ENCODE assay signal across 9 mouse cellular contexts in the genomic region with DNA sequence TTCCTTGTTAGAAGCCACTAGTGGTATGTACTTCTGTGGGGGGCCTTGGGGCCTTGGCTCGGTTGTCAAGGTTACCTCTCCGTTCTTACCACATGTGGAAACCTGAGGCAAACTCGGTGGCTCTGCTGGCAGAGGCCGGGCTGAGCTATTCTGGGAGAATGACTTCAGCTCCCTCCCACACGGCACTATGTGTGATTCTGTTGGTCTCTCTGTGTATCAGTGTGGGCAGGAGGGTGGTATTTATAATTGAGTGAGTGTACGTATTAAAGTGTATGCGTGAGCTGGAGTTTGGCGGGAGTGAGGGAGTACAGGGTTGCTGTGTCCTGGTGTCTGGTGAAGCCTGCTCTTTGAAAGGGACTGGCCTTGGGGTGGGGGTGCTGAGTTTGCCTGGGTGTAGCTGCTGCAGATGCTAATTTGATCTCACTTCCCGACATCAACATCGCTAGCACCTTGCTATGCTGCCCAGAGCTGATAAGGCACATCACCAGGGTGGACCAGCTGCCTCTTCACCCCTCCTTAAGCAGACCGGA. TPM values are rescaled to one million over a fixed set of nuclear protein-coding genes. Genes with fewer than 3 reads are reported as not detected.
DNase-seq lines count a peak whose midpoint lies in the region; ATAC-seq and TF ChIP-seq lines count a peak whose summit lies in the region.
"Had no signal": no experiment of that assay in that cellular context is flagged by ENCODE, and none has a peak within 500 bp of the region (broad histone marks: within the 10 kb centered on the region; RNA-seq: fewer than 3 reads in every experiment).

No protein-coding gene starts in this region.

- peaks cover 22% of the 10 kb centered on the region; the same call in 1 of the 2 replicates for H3K4me1 ChIP-seq in kidney, adult 2 months (ENCODE audit: control insufficient read depth, insufficient read depth, low read length)
- peaks cover 30% of the 10 kb centered on the region for H3K4me1 ChIP-seq in kidney, embryonic 14.5 days (ENCODE audit: control insufficient read depth, insufficient read depth, low read length)
- H3K4me1 ChIP-seq in G1E (ENCODE audit: insufficient read depth, low read depth, low read length): peaks cover 69% of the 10 kb centered on the region
- peaks cover 12% of the 10 kb centered on the region for H3K4me1 ChIP-seq in cortical plate, adult 2 months (ENCODE audit: control insufficient read depth, insufficient read depth, low read length)
- peaks cover 54% of the 10 kb centered on the region for H3K4me1 ChIP-seq in heart, embryonic 15.5 days (replicated peaks)
- peaks cover 55% of the 10 kb centered on the region for H3K4me1 ChIP-seq in liver, embryonic 11.5 days (replicated peaks; ENCODE audit: control insufficient read depth, insufficient read depth, low read length)
- H3K4me1 ChIP-seq in stomach, embryonic 16.5 days (ENCODE audit: control insufficient read depth, insufficient read depth, low read length): peaks cover 35% of the 10 kb centered on the region

- WGBS in kidney, adult 2 months: 58% methylated on average over 11 of the region's 11 CpGs
- 52% methylated on average over 11 of the region's 11 CpGs for WGBS in kidney, embryonic 14.5 days
- WGBS in heart, embryonic 15.5 days: 17% methylated on average over 11 of the region's 11 CpGs
- WGBS in liver, embryonic 11.5 days: 39% methylated on average over 11 of the region's 11 CpGs
- WGBS in stomach, embryonic 16.5 days: 50% methylated on average over 11 of the region's 11 CpGs

- no peak overlapping the region for H3K9ac ChIP-seq in kidney, embryonic 14.5 days (ENCODE audit: low read depth, low read length)
- peak overlapping the region; percentile 15; the same call in 1 of the 2 replicates for H3K9ac ChIP-seq in heart, embryonic 15.5 days
- H3K9ac ChIP-seq in liver, embryonic 11.5 days (ENCODE audit: low read depth, low read length): peak overlapping the region; percentile 10; the same call in 1 of the 2 replicates
- 0 out of 2 replicates have a peak overlapping the region, but pooled peaks have one; percentile 28 for H3K9ac ChIP-seq in stomach, embryonic 16.5 days (ENCODE audit: low read length)

- H3K27me3 ChIP-seq in kidney, adult 2 months (replicated peaks; ENCODE audit: control insufficient read depth, insufficient read depth, low read length): no peaks in the 10 kb centered on the region
- H3K27me3 ChIP-seq in kidney, embryonic 14.5 days (ENCODE audit: control insufficient read depth, insufficient read depth, low read length): no peaks in the 10 kb centered on the region
- H3K27me3 ChIP-seq in G1E (ENCODE audit: insufficient read depth, low read length): peaks cover 93% of the 10 kb centered on the region
- no peaks in the 10 kb centered on the region for H3K27me3 ChIP-seq in heart, embryonic 15.5 days
- no peaks in the 10 kb centered on the region for H3K27me3 ChIP-seq in liver, embryonic 11.5 days (replicated peaks; ENCODE audit: control insufficient read depth, insufficient read depth, low read length)
- no peaks in the 10 kb centered on the region for H3K27me3 ChIP-seq in stomach, embryonic 16.5 days (ENCODE audit: control insufficient read depth, insufficient read depth, low read length)

- TF ChIP-seq CTCF in kidney, adult 2 months (conservative IDR thresholded peaks at IDR 0.05; ENCODE audit: insufficient read depth, insufficient read length, low read depth, low read length): no peak
- no peak for TF ChIP-seq CTCF in G1E (IDR thresholded peaks at IDR 0.05; ENCODE audit: low read depth, low read length)
- TF ChIP-seq CTCF in cortical plate, adult 2 months (IDR thresholded peaks at IDR 0.05; ENCODE audit: extremely low read depth, insufficient read depth, low read length): no peak

- H3K9me3 ChIP-seq in kidney, embryonic 14.5 days (ENCODE audit: control insufficient read depth, low read length): no peaks in the 10 kb centered on the region
- H3K9me3 ChIP-seq in G1E (replicated peaks): no peaks in the 10 kb centered on the region
- no peaks in the 10 kb centered on the region for H3K9me3 ChIP-seq in heart, embryonic 15.5 days (replicated peaks)
- H3K9me3 ChIP-seq in liver, embryonic 11.5 days (ENCODE audit: control insufficient read depth, low read length): no peaks in the 10 kb centered on the region
- H3K9me3 ChIP-seq in stomach, embryonic 16.5 days (replicated peaks; ENCODE audit: control insufficient read depth, low read length): no peaks in the 10 kb centered on the region

- ATAC-seq in kidney, embryonic 14.5 days (ENCODE audit: low FRiP score, low TSS enrichment): no peak
- ATAC-seq in G1E (ENCODE audit: extremely low read depth, insufficient number of reproducible peaks, low FRiP score, poor library complexity, severe bottlenecking): peak; percentile 46
- peak; percentile 54 for ATAC-seq in heart, embryonic 15.5 days (replicated peaks; ENCODE audit: insufficient number of reproducible peaks, insufficient read depth, low FRiP score, low read depth)
- ATAC-seq in liver, embryonic 11.5 days (replicated peaks; ENCODE audit: low FRiP score): peak; percentile 56
- no peak for ATAC-seq in stomach, embryonic 16.5 days (ENCODE audit: insufficient read depth, low FRiP score)

- peak overlapping the region; percentile 30; the same call in 1 of the 2 replicates for H3K27ac ChIP-seq in kidney, adult 2 months (ENCODE audit: insufficient read depth, low read depth, low read length)
- H3K27ac ChIP-seq in kidney, embryonic 14.5 days (ENCODE audit: low read depth, low read length): no peak overlapping the region
- peak overlapping the region; percentile 54 for H3K27ac ChIP-seq in cortical plate, adult 2 months (ENCODE audit: insufficient read depth, low read length)
- peak overlapping the region; percentile 91 for H3K27ac ChIP-seq in heart, embryonic 15.5 days
- H3K27ac ChIP-seq in liver, embryonic 11.5 days (ENCODE audit: low read depth, low read length): 0 out of 2 replicates have a peak overlapping the region, but pooled peaks have one; percentile 20
- peak overlapping the region; percentile 34 for H3K27ac ChIP-seq in stomach, embryonic 16.5 days (ENCODE audit: low read length)

- no peak overlapping the region for H3K4me3 ChIP-seq in kidney, adult 2 months (ENCODE audit: insufficient read depth, low read depth, low read length)
- H3K4me3 ChIP-seq in kidney, embryonic 14.5 days (ENCODE audit: low read length): no peak overlapping the region
- H3K4me3 ChIP-seq in G1E (ENCODE audit: low read depth, low read length): no peak overlapping the region; the same call in 1 of the 2 replicates
- no peak overlapping the region for H3K4me3 ChIP-seq in cortical plate, adult 2 months (ENCODE audit: insufficient read depth, low read length)
- H3K4me3 ChIP-seq in heart, embryonic 15.5 days: no peak overlapping the region
- no peak overlapping the region for H3K4me3 ChIP-seq in liver, embryonic 11.5 days (ENCODE audit: low read depth, low read length)
- no peak overlapping the region for H3K4me3 ChIP-seq in stomach, embryonic 16.5 days (replicated peaks; ENCODE audit: low read length)

- DNase-seq in kidney, adult 2 months: no peak
- DNase-seq in G1E (ENCODE audit: low spot score): no peak
- DNase-seq in liver, embryonic 11.5 days (ENCODE audit: low spot score): no peak
- DNase-seq in urinary bladder, adult 18-20 months (ENCODE audit: low spot score in 2 of 2): no peak

- TF ChIP-seq POLR2A in kidney, adult 2 months (IDR thresholded peaks at IDR 0.05; ENCODE audit: low read depth, low read length): no peak
- no peak for TF ChIP-seq POLR2A in cortical plate, adult 2 months (IDR thresholded peaks at IDR 0.05; ENCODE audit: extremely low read depth, insufficient read depth, low read length)

- no peak overlapping the region for H3K4me2 ChIP-seq in kidney, embryonic 14.5 days (replicated peaks; ENCODE audit: low read depth, low read length)
- no peak overlapping the region for H3K4me2 ChIP-seq in heart, embryonic 15.5 days
- peak overlapping the region; percentile 30; the same call in 1 of the 2 replicates for H3K4me2 ChIP-seq in liver, embryonic 11.5 days
- no peak overlapping the region for H3K4me2 ChIP-seq in stomach, embryonic 16.5 days (ENCODE audit: low read depth, low read length)

- no peaks in the 10 kb centered on the region for H3K36me3 ChIP-seq in kidney, adult 2 months (ENCODE audit: control insufficient read depth, insufficient read depth, low read length)
- no peaks in the 10 kb centered on the region for H3K36me3 ChIP-seq in kidney, embryonic 14.5 days (ENCODE audit: control insufficient read depth, insufficient read depth, low read length)
- H3K36me3 ChIP-seq in G1E (replicated peaks): no peaks in the 10 kb centered on the region
- no peaks in the 10 kb centered on the region for H3K36me3 ChIP-seq in heart, embryonic 15.5 days
- H3K36me3 ChIP-seq in liver, embryonic 11.5 days (ENCODE audit: control insufficient read depth, insufficient read depth, low read length): no peaks in the 10 kb centered on the region
- no peaks in the 10 kb centered on the region for H3K36me3 ChIP-seq in stomach, embryonic 16.5 days (ENCODE audit: control insufficient read depth, insufficient read depth, low read length)

RNA-seq across cellular contexts. Expression of gene Btg2, which starts 4.1 kb away (rescaled TPM):
- polyA plus RNA-seq in kidney, adult 2 months (2012; rRNA removed): 20.3 and 23.7 TPM in 2 replicates
- polyA plus RNA-seq in kidney, embryonic 14.5 days (2014; fragmentation: Nextera tagmentation; extraction: Ambion mirVana): 20.8 and 28.6 TPM in 2 replicates
- total RNA-seq in G1E (2014; fragmentation: Nextera tagmentation) (14.3 and 25.7 TPM in 2 replicates), G1E (2017) (12.3 and 13.5 TPM in 2 replicates)
- polyA plus RNA-seq in G1E (2012): 2.3 and 4.6 TPM in 2 replicates
- polyA plus RNA-seq in cortical plate, adult 2 months (2012; rRNA removed): 16.0 and 19.8 TPM in 2 replicates
- 36.9 and 45.4 TPM in 2 replicates for polyA plus RNA-seq in heart, embryonic 15.5 days (2015; fragmentation: Nextera tagmentation; extraction: Ambion mirVana)
- 38.6 and 39.9 TPM in 2 replicates for polyA plus RNA-seq in liver, embryonic 11.5 days (2014; fragmentation: Nextera tagmentation; extraction: Ambion mirVana)
- polyA plus RNA-seq in stomach, embryonic 16.5 days (2015; fragmentation: Nextera tagmentation; extraction: Ambion mirVana): 98.5 and 110 TPM in 2 replicates

RNA-seq across cellular contexts. Expression of gene Chit1, which starts 28.0 kb away (rescaled TPM):
- not detected in 2 replicates for polyA plus RNA-seq in kidney, adult 2 months (2012; rRNA removed)
- 0.14 and 0.28 TPM in 2 replicates for polyA plus RNA-seq in kidney, embryonic 14.5 days (2014; fragmentation: Nextera tagmentation; extraction: Ambion mirVana)
- total RNA-seq in G1E (2014; fragmentation: Nextera tagmentation): not detected in 2 replicates
- total RNA-seq in G1E (2017): not detected in 2 replicates
- polyA plus RNA-seq in G1E (2012): not detected in 2 replicates
- 0.13 and 0.19 TPM in 2 replicates for polyA plus RNA-seq in cortical plate, adult 2 months (2012; rRNA removed)
- 0.42 TPM in 2 replicates for polyA plus RNA-seq in heart, embryonic 15.5 days (2015; fragmentation: Nextera tagmentation; extraction: Ambion mirVana)
- polyA plus RNA-seq in liver, embryonic 11.5 days (2014; fragmentation: Nextera tagmentation; extraction: Ambion mirVana): not detected in 2 replicates
- 4.8 and 8.4 TPM in 2 replicates for polyA plus RNA-seq in stomach, embryonic 16.5 days (2015; fragmentation: Nextera tagmentation; extraction: Ambion mirVana)
- total RNA-seq: liver, adult 2 months had no signal
- polyA plus RNA-seq: liver, adult 2 months had no signal

RNA-seq across cellular contexts. Expression of gene Fmod, which starts 46.0 kb away (rescaled TPM):
- 9.7 and 11.9 TPM in 2 replicates for polyA plus RNA-seq in kidney, adult 2 months (2012; rRNA removed)
- polyA plus RNA-seq in kidney, embryonic 14.5 days (2014; fragmentation: Nextera tagmentation; extraction: Ambion mirVana): 1.7 and 4.0 TPM in 2 replicates
- total RNA-seq in G1E (2014; fragmentation: Nextera tagmentation) (not detected in 2 replicates), G1E (2017) (0.16 TPM in 1 of 2 replicates, not detected in the other)
- not detected in 2 replicates for polyA plus RNA-seq in G1E (2012)
- 11.4 and 13.7 TPM in 2 replicates for polyA plus RNA-seq in cortical plate, adult 2 months (2012; rRNA removed)
- polyA plus RNA-seq in heart, embryonic 15.5 days (2015; fragmentation: Nextera tagmentation; extraction: Ambion mirVana): 23.3 and 32.3 TPM in 2 replicates
- polyA plus RNA-seq in liver, embryonic 11.5 days (2014; fragmentation: Nextera tagmentation; extraction: Ambion mirVana): 2.7 and 3.9 TPM in 2 replicates
- polyA plus RNA-seq in stomach, embryonic 16.5 days (2015; fragmentation: Nextera tagmentation; extraction: Ambion mirVana): 12.3 and 13.1 TPM in 2 replicates

Comparison
In these comparisons a context has a peak if more than half of its experiments do, and no peak if none do; other contexts are left out.
1. ATAC-seq: peak in G1E (single experiment), heart, embryonic 15.5 days (single experiment) and liver, embryonic 11.5 days (single experiment); none in kidney, embryonic 14.5 days (single experiment) and stomach, embryonic 16.5 days (single experiment).